Mouse (Mus musculus) testis, adult 2 months (tissue): Measurements from ENCODE around the gene Qpctl.

Source experiments
- CTCF ChIP-seq: fragments of 200-500 bp; IDR thresholded peaks from 2 replicates; pipeline ENCODE4 v1.5.1; 2012; ENCODE audit warnings: low read depth, mild to moderate bottlenecking, inconsistent platforms, low read length, moderate library complexity; ENCODE audit not compliant: control insufficient read depth, insufficient read depth, insufficient replicate concordance
- POLR2A ChIP-seq: fragments of 200-500 bp; IDR thresholded peaks from 2 replicates; pipeline ENCODE4 v1.6.1; 2012; ENCODE audit warnings: low read depth, mild to moderate bottlenecking, inconsistent platforms, low read length, moderate library complexity; ENCODE audit not compliant: control insufficient read depth

- TF ChIP-seq CTCF (no peak), POLR2A (no peak)
Observed at GRCm38 (mm10) chr7:19100290-19100689, 48.8 kb downstream of the Qpctl start.
